Mouse (Mus musculus): ENCODE measurements at regions not wholly inside any gene's neighbourhood (a gene's known extent, or its start where the extent isn't known, plus 50 kb on each side); places are given as distances from the start of the nearest gene placed in this dataset.

GRCm38 (mm10) chr1:41104869-41105268, 299.5 kb downstream of the Tmem182 start:
- Histone ChIP-seq H3K4me3 (ENCODE audit: low read depth, low read length) (no peak overlapping the region), H3K27ac (ENCODE audit: low read depth) (no peak overlapping the region), H3K4me1 (ENCODE audit: control insufficient read depth, insufficient read depth) (no peaks in the 10 kb centered on the region), H3K9me3 (replicated peaks; ENCODE audit: control insufficient read depth, low read length) (no peaks in the 10 kb centered on the region), H3K9ac (replicated peaks; ENCODE audit: low read depth, low read length) (no peak overlapping the region), H3K4me2 (ENCODE audit: low read depth, low read length) (no peak overlapping the region), H3K27me3 (ENCODE audit: control insufficient read depth, insufficient read depth, low read length) (no peaks in the 10 kb centered on the region), H3K36me3 (replicated peaks; ENCODE audit: control insufficient read depth, insufficient read depth, low read length) (no peaks in the 10 kb centered on the region)
- DNase-seq (ENCODE audit: low spot score), result no peak
- no peak for TF ChIP-seq EP300 (IDR thresholded peaks at IDR 0.05; ENCODE audit: low read depth)
- no peak for TF ChIP-seq CTCF (IDR thresholded peaks at IDR 0.05; ENCODE audit: low read depth)
- WGBS, result 92% methylated on average over 5 of the region's 5 CpGs
- ATAC-seq (ENCODE audit: insufficient read depth, low read depth), result no peak

GRCm38 (mm10) chr1:41121636-41122175, 316.3 kb downstream of the Tmem182 start:
- no peak overlapping the region for H3K9ac ChIP-seq (replicated peaks; ENCODE audit: low read depth, low read length)
- WGBS, result 81% methylated on average over 5 of the region's 5 CpGs
- H3K4me1 ChIP-seq (ENCODE audit: control insufficient read depth, insufficient read depth), result no peaks in the 10 kb centered on the region
- H3K27me3 ChIP-seq (ENCODE audit: control insufficient read depth, insufficient read depth, low read length), result no peaks in the 10 kb centered on the region
- H3K4me2 ChIP-seq (ENCODE audit: low read depth, low read length), result no peak overlapping the region
- no peak overlapping the region for H3K27ac ChIP-seq (ENCODE audit: low read depth)
- no peak overlapping the region for H3K4me3 ChIP-seq (ENCODE audit: low read depth, low read length)
- no peaks in the 10 kb centered on the region for H3K9me3 ChIP-seq (replicated peaks; ENCODE audit: control insufficient read depth, low read length)
- TF ChIP-seq EP300 (IDR thresholded peaks at IDR 0.05; ENCODE audit: low read depth) (no peak), CTCF (IDR thresholded peaks at IDR 0.05; ENCODE audit: low read depth) (no peak)
- ATAC-seq (ENCODE audit: insufficient read depth, low read depth) (no peak), DNase-seq (ENCODE audit: low spot score) (no peak)
- no peaks in the 10 kb centered on the region for H3K36me3 ChIP-seq (replicated peaks; ENCODE audit: control insufficient read depth, insufficient read depth, low read length)

- ATAC-seq (ENCODE audit: insufficient read depth, low read depth), result no peak
- no peak overlapping the region for H3K27ac ChIP-seq (ENCODE audit: low read depth)
- H3K4me3 ChIP-seq (ENCODE audit: low read depth, low read length), result no peak overlapping the region
- H3K27me3 ChIP-seq (ENCODE audit: control insufficient read depth, insufficient read depth, low read length), result no peaks in the 10 kb centered on the region
- WGBS, result 26% methylated on average over 9 of the region's 9 CpGs
- no peaks in the 10 kb centered on the region for H3K36me3 ChIP-seq (replicated peaks; ENCODE audit: control insufficient read depth, insufficient read depth, low read length)
- no peak overlapping the region for H3K4me2 ChIP-seq (ENCODE audit: low read depth, low read length)
- TF ChIP-seq CTCF (IDR thresholded peaks at IDR 0.05; ENCODE audit: low read depth) (no peak), EP300 (IDR thresholded peaks at IDR 0.05; ENCODE audit: low read depth) (no peak)
- H3K9ac ChIP-seq (replicated peaks; ENCODE audit: low read depth, low read length), result no peak overlapping the region
- no peak for DNase-seq (ENCODE audit: low spot score)
- no peaks in the 10 kb centered on the region for H3K9me3 ChIP-seq (replicated peaks; ENCODE audit: control insufficient read depth, low read length)
- H3K4me1 ChIP-seq (ENCODE audit: control insufficient read depth, insufficient read depth), result peaks cover 12% of the 10 kb centered on the region; the same call in 1 of the 2 replicates
Observed at GRCm38 (mm10) chr1:41131410-41131809, 326.0 kb downstream of the Tmem182 start.

- no peaks in the 10 kb centered on the region for H3K36me3 ChIP-seq (replicated peaks; ENCODE audit: control insufficient read depth, insufficient read depth, low read length)
- H3K9me3 ChIP-seq (replicated peaks; ENCODE audit: control insufficient read depth, low read length), result no peaks in the 10 kb centered on the region
- no peaks in the 10 kb centered on the region for H3K27me3 ChIP-seq (ENCODE audit: control insufficient read depth, insufficient read depth, low read length)
- peaks cover 12% of the 10 kb centered on the region; the same call in 1 of the 2 replicates for H3K4me1 ChIP-seq (ENCODE audit: control insufficient read depth, insufficient read depth)
- no peak overlapping the region for H3K27ac ChIP-seq (ENCODE audit: low read depth)
- 7% methylated on average over 1 of the region's 1 CpGs for whole genome bisulfite sequencing
- no peak overlapping the region for H3K9ac ChIP-seq (replicated peaks; ENCODE audit: low read depth, low read length)
- ATAC-seq (ENCODE audit: insufficient read depth, low read depth) (no peak), DNase-seq (ENCODE audit: low spot score) (no peak)
- no peak overlapping the region for H3K4me2 ChIP-seq (ENCODE audit: low read depth, low read length)
- no peak overlapping the region for H3K4me3 ChIP-seq (ENCODE audit: low read depth, low read length)
- TF ChIP-seq CTCF (IDR thresholded peaks at IDR 0.05; ENCODE audit: low read depth), result no peak
Observed at GRCm38 (mm10) chr1:41133143-41133542, 327.7 kb downstream of the Tmem182 start.

GRCm38 (mm10) chr1:41133946-41134345, 328.5 kb downstream of the Tmem182 start:
- Histone ChIP-seq H3K9ac (replicated peaks; ENCODE audit: low read depth, low read length) (no peak overlapping the region), H3K4me3 (ENCODE audit: low read depth, low read length) (no peak overlapping the region), H3K36me3 (replicated peaks; ENCODE audit: control insufficient read depth, insufficient read depth, low read length) (no peaks in the 10 kb centered on the region), H3K27ac (ENCODE audit: low read depth) (0 out of 2 replicates have a peak overlapping the region, but pooled peaks have one; percentile 46), H3K27me3 (ENCODE audit: control insufficient read depth, insufficient read depth, low read length) (no peaks in the 10 kb centered on the region), H3K4me2 (ENCODE audit: low read depth, low read length) (peak overlapping the region; percentile 40), H3K9me3 (replicated peaks; ENCODE audit: control insufficient read depth, low read length) (no peaks in the 10 kb centered on the region), H3K4me1 (ENCODE audit: control insufficient read depth, insufficient read depth) (peaks cover 12% of the 10 kb centered on the region; the same call in 1 of the 2 replicates)
- peak; percentile 54 for DNase-seq (ENCODE audit: low spot score)
- ATAC-seq (ENCODE audit: insufficient read depth, low read depth), result peak; percentile 53; the same call in 1 of the 2 replicates
- WGBS, result 14% methylated on average over 8 of the region's 8 CpGs
- TF ChIP-seq CTCF (IDR thresholded peaks at IDR 0.05; ENCODE audit: low read depth) (no peak), EP300 (IDR thresholded peaks at IDR 0.05; ENCODE audit: low read depth) (no peak)

- 78% methylated on average over 2 of the region's 2 CpGs for WGBS
- H3K4me3 ChIP-seq (ENCODE audit: low read depth, low read length), result no peak overlapping the region
- DNase-seq (ENCODE audit: low spot score) (no peak), ATAC-seq (ENCODE audit: insufficient read depth, low read depth) (no peak)
- H3K9ac ChIP-seq (replicated peaks; ENCODE audit: low read depth, low read length), result no peak overlapping the region
- H3K9me3 ChIP-seq (replicated peaks; ENCODE audit: control insufficient read depth, low read length), result no peaks in the 10 kb centered on the region
- no peak overlapping the region for H3K27ac ChIP-seq (ENCODE audit: low read depth)
- no peak for TF ChIP-seq CTCF (IDR thresholded peaks at IDR 0.05; ENCODE audit: low read depth)
- no peak for TF ChIP-seq EP300 (IDR thresholded peaks at IDR 0.05; ENCODE audit: low read depth)
- no peaks in the 10 kb centered on the region for H3K27me3 ChIP-seq (ENCODE audit: control insufficient read depth, insufficient read depth, low read length)
- no peak overlapping the region for H3K4me2 ChIP-seq (ENCODE audit: low read depth, low read length)
- no peaks in the 10 kb centered on the region for H3K4me1 ChIP-seq (ENCODE audit: control insufficient read depth, insufficient read depth)
- H3K36me3 ChIP-seq (replicated peaks; ENCODE audit: control insufficient read depth, insufficient read depth, low read length), result no peaks in the 10 kb centered on the region
Observed at GRCm38 (mm10) chr1:41139725-41140124, 334.3 kb downstream of the Tmem182 start.

Data from heart, postnatal 0 days (tissue).